Mouse (Mus musculus) heart, postnatal 0 days (tissue): ENCODE results near the gene Camk1.

Experiments used
- CTCF ChIP-seq: IDR thresholded peaks from 2 replicates; pipeline ENCODE4 v1.5.1; 2016; ENCODE audit warnings: antibody characterized with exemption, control low read depth, low read depth
- EP300 ChIP-seq: IDR thresholded peaks from 2 replicates; pipeline ENCODE4 v1.6.1; 2016; ENCODE audit warnings: antibody characterized with exemption, low read depth

DNA sequence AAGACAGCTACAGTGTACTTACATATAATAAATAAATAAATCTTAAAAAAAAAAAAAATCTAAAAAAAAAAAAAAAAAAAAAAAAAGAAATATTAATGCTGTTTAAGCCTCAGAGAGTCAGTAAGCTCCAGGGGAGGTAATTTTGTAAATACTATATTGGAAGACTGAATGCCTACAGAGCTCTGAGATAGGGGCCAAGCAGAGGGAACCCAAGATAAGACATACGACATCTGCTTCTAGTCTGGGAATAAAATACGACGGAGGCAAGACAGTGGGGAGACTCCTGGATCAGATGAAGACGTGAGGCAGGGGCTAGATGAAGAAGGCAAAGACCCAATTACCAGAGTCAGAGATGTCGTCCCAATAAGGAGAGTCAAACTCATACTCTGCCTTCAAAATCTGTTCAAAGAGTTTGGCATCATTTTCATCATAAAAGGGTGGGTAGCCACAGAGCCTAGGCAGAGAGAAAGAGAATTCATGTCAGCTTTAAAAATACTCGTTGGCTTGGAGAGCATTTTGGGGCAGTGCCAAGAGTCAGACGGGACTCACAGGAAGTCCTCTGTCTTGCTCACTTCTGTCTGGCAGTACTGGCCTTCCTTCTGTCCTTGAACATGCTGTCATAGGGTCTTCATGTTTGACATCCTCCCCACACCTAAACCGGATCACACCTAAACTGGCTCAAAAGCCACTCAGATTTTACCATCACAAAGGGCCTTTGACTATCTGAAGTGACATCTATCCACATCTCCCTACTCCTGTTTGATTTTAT, 6.7 kb downstream of the Camk1 start:
- TF ChIP-seq CTCF = no peak
- no peak for TF ChIP-seq EP300
